Mouse (Mus musculus): ENCODE measurements at regions not wholly inside any gene's neighbourhood (a gene's known extent, or its start where the extent isn't known, plus 50 kb on each side); places are given as distances from the start of the nearest gene placed in this dataset.

DNA sequence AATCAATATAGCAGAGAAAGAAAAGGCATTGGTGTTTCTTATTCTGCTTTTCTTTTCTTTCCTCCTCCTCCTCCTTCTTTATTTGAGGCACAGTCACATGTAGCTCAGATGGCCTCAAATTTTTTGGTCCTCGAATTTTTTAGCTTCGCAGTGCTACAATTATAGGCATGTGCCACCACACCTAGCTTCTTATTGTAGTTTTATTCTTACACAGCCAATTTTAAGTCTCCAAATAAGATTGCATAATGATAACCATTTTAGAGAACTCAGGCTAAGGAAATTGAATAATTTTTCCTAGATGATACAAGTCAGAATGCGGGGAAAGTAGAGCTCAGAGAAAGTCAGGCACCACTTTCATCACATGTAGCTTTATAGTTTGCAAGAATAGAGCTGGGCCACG lies 132.1 kb upstream of the Gm11042 start:
- Histone ChIP-seq H3K27ac (replicated peaks; ENCODE audit: insufficient read depth, low read depth, low read length) (no peak overlapping the region), H3K36me3 (ENCODE audit: control insufficient read depth, insufficient read depth, low read length) (no peaks in the 10 kb centered on the region), H3K79me2 (ENCODE audit: control insufficient read depth, insufficient read depth, low read length) (no peaks in the 10 kb centered on the region), H3K9ac (ENCODE audit: low read depth, low read length) (no peak overlapping the region), H3K4me1 (ENCODE audit: control insufficient read depth, insufficient read depth, low read length) (no peaks in the 10 kb centered on the region), H3K4me3 (ENCODE audit: insufficient read depth, low read depth, low read length) (no peak overlapping the region), H3K27me3 (ENCODE audit: control insufficient read depth, insufficient read depth, low read length) (no peaks in the 10 kb centered on the region)
- 71% methylated on average over 4 of the region's 4 CpGs for WGBS
- no peak for DNase-seq (ENCODE audit: extremely low read depth, low read depth, low spot score)
- TF ChIP-seq CTCF (IDR thresholded peaks at IDR 0.05; ENCODE audit: low read depth, low read length): no peak
- TF ChIP-seq POLR2A (IDR thresholded peaks at IDR 0.05; ENCODE audit: extremely low read depth, insufficient read depth, low read length): no peak

DNA sequence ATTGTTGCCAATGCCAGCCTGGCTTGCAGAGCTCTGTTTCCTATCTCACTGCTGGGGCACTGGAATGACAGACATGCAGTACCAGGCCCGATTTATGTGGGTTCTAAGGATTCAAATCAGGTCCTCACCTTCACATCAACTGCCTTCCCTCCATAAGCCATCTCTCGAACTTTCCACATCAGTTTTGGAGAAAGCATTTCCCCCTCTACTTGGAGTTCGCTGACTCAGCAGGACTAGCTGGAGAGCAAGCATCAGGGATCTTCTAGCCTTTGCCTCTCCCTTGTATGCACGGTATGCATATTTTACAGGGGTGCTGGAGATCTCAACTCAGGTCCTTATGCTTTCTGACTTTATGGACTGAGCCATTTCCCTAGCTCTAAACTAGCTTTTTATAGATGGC lies 118.7 kb upstream of the Gm11042 start:
- Histone ChIP-seq H3K36me3 (ENCODE audit: control insufficient read depth, insufficient read depth, low read length) (no peaks in the 10 kb centered on the region), H3K27me3 (ENCODE audit: control insufficient read depth, insufficient read depth, low read length) (no peaks in the 10 kb centered on the region), H3K4me3 (ENCODE audit: insufficient read depth, low read depth, low read length) (no peak overlapping the region), H3K4me1 (ENCODE audit: control insufficient read depth, insufficient read depth, low read length) (no peaks in the 10 kb centered on the region), H3K79me2 (ENCODE audit: control insufficient read depth, insufficient read depth, low read length) (no peaks in the 10 kb centered on the region), H3K9ac (ENCODE audit: low read depth, low read length) (no peak overlapping the region), H3K27ac (replicated peaks; ENCODE audit: insufficient read depth, low read depth, low read length) (no peak overlapping the region)
- DNase-seq (ENCODE audit: extremely low read depth, low read depth, low spot score): no peak
- TF ChIP-seq CTCF (IDR thresholded peaks at IDR 0.05; ENCODE audit: low read depth, low read length): no peak
- no peak for TF ChIP-seq POLR2A (IDR thresholded peaks at IDR 0.05; ENCODE audit: extremely low read depth, insufficient read depth, low read length)
- WGBS: 81% methylated on average over 4 of the region's 4 CpGs

DNA sequence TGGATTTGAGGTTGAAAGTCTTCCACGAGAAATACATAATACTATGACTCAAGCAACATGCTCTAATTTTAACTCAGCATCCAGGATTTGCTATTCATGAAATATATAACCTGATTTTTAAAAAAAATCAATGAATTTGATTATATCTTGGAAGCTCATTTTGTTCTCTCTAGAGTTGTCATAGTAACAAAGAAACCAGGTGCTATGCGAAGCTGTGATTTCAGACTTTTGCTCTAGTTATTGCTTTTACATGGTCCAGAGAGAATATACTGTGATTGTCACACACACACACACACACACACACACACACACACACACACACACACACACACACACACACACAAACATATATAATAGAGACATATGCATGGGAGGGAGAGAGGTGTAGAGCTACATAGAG lies 98.5 kb upstream of the Gm11042 start:
- Histone ChIP-seq H3K36me3 (ENCODE audit: control insufficient read depth, insufficient read depth, low read length) (no peaks in the 10 kb centered on the region), H3K27me3 (ENCODE audit: control insufficient read depth, insufficient read depth, low read length) (no peaks in the 10 kb centered on the region), H3K27ac (replicated peaks; ENCODE audit: insufficient read depth, low read depth, low read length) (no peak overlapping the region), H3K4me3 (ENCODE audit: insufficient read depth, low read depth, low read length) (no peak overlapping the region), H3K79me2 (ENCODE audit: control insufficient read depth, insufficient read depth, low read length) (no peaks in the 10 kb centered on the region), H3K9ac (ENCODE audit: low read depth, low read length) (no peak overlapping the region), H3K4me1 (ENCODE audit: control insufficient read depth, insufficient read depth, low read length) (no peaks in the 10 kb centered on the region)
- no peak for TF ChIP-seq CTCF (IDR thresholded peaks at IDR 0.05; ENCODE audit: low read depth, low read length)
- no peak for TF ChIP-seq POLR2A (IDR thresholded peaks at IDR 0.05; ENCODE audit: extremely low read depth, insufficient read depth, low read length)
- no peak for DNase-seq (ENCODE audit: extremely low read depth, low read depth, low spot score)
- 77% methylated on average over 2 of the region's 2 CpGs for WGBS

DNA sequence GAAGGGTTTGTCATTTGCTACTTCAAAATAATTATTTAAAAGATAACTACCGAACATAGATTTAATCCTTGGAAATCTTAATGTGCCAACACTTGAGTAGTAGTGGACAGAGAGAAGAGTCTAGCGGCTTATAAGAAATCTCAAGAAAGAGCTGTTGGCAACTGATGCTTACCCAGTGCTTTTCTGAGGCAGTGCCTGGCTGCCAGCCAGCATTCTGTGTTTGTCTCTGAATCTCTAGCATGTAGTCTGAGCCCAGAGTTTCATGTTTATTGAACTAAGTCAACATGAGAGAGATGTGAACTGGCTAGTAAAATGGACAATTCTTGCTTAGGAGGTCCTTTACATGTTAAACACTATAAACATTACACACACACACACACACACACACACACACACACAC lies 94.3 kb upstream of the Gm11042 start:
- Histone ChIP-seq H3K4me3 (ENCODE audit: insufficient read depth, low read depth, low read length) (no peak overlapping the region), H3K4me1 (ENCODE audit: control insufficient read depth, insufficient read depth, low read length) (no peaks in the 10 kb centered on the region), H3K27ac (replicated peaks; ENCODE audit: insufficient read depth, low read depth, low read length) (no peak overlapping the region), H3K9ac (ENCODE audit: low read depth, low read length) (no peak overlapping the region), H3K27me3 (ENCODE audit: control insufficient read depth, insufficient read depth, low read length) (no peaks in the 10 kb centered on the region), H3K36me3 (ENCODE audit: control insufficient read depth, insufficient read depth, low read length) (no peaks in the 10 kb centered on the region), H3K79me2 (ENCODE audit: control insufficient read depth, insufficient read depth, low read length) (no peaks in the 10 kb centered on the region)
- 88% methylated on average over 2 of the region's 2 CpGs for WGBS
- no peak for DNase-seq (ENCODE audit: extremely low read depth, low read depth, low spot score)
- no peak for TF ChIP-seq CTCF (IDR thresholded peaks at IDR 0.05; ENCODE audit: low read depth, low read length)
- no peak for TF ChIP-seq POLR2A (IDR thresholded peaks at IDR 0.05; ENCODE audit: extremely low read depth, insufficient read depth, low read length)

DNA sequence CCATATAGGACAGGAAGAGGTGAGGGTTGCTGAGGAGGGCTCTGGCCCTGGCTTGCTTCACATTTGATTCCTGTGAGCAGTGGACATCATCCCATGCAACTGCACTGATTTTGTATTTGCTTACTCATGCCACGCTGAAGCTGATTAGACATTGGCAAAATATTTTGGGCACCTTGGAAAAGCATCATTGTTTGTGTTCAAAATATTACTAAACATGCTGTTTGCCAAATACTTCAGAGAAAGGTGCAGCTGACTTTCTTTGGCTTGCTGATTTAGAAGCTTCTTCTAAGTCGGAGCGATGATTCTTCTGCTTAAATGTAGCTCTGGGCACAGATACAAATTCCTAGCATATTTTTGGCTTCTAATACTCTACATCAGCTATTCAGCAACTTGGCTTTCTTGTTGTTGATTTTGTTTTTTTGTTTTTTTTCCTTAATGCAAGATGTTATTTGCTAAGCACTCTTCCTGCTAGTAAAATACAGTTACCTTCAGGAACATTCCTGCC lies 91.4 kb upstream of the Gm11042 start:
- DNase-seq (ENCODE audit: extremely low read depth, low read depth, low spot score): peak; percentile 6
- Histone ChIP-seq H3K79me2 (ENCODE audit: control insufficient read depth, insufficient read depth, low read length) (no peaks in the 10 kb centered on the region), H3K27me3 (ENCODE audit: control insufficient read depth, insufficient read depth, low read length) (no peaks in the 10 kb centered on the region), H3K9ac (ENCODE audit: low read depth, low read length) (no peak overlapping the region), H3K4me1 (ENCODE audit: control insufficient read depth, insufficient read depth, low read length) (no peaks in the 10 kb centered on the region), H3K27ac (replicated peaks; ENCODE audit: insufficient read depth, low read depth, low read length) (no peak overlapping the region), H3K4me3 (ENCODE audit: insufficient read depth, low read depth, low read length) (no peak overlapping the region), H3K36me3 (ENCODE audit: control insufficient read depth, insufficient read depth, low read length) (no peaks in the 10 kb centered on the region)
- no peak for TF ChIP-seq CTCF (IDR thresholded peaks at IDR 0.05; ENCODE audit: low read depth, low read length)
- no peak for TF ChIP-seq POLR2A (IDR thresholded peaks at IDR 0.05; ENCODE audit: extremely low read depth, insufficient read depth, low read length)
- WGBS: 77% methylated on average over 3 of the region's 3 CpGs

DNA sequence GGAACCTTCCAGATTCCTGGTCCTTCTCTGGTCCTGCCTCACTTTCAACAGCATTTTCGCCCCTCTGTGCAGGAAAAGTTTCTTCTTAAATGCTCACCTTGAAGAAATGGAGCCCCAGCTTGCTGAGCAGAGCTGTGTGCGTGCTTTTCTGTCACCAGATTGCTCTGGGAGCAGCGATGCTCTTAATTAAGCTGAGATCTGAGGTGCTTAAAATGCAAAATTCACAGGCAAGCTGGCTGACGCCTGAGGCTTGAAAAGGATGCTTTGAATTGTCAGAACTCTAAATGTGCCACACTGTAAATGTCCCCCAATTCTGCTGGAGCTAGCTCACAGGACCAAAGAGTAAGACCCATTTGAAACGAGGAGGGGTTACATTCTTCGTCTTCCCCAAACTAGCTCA lies 73.6 kb upstream of the Gm11042 start:
- no peaks in the 10 kb centered on the region for H3K79me2 ChIP-seq (ENCODE audit: control insufficient read depth, insufficient read depth, low read length)
- DNase-seq (ENCODE audit: extremely low read depth, low read depth, low spot score): no peak
- TF ChIP-seq POLR2A (IDR thresholded peaks at IDR 0.05; ENCODE audit: extremely low read depth, insufficient read depth, low read length): no peak
- no peak overlapping the region for H3K27ac ChIP-seq (replicated peaks; ENCODE audit: insufficient read depth, low read depth, low read length)
- 62% methylated on average over 6 of the region's 6 CpGs for WGBS
- no peaks in the 10 kb centered on the region for H3K4me1 ChIP-seq (ENCODE audit: control insufficient read depth, insufficient read depth, low read length)
- no peaks in the 10 kb centered on the region for H3K27me3 ChIP-seq (ENCODE audit: control insufficient read depth, insufficient read depth, low read length)
- H3K9ac ChIP-seq (ENCODE audit: low read depth, low read length): no peak overlapping the region
- H3K4me3 ChIP-seq (ENCODE audit: insufficient read depth, low read depth, low read length): no peak overlapping the region
- no peaks in the 10 kb centered on the region for H3K36me3 ChIP-seq (ENCODE audit: control insufficient read depth, insufficient read depth, low read length)

Measured in liver, adult 2 months (tissue).